Mouse (Mus musculus): ENCODE measurements around the gene Cnot3. TPM values are rescaled to one million over a fixed set of nuclear protein-coding genes. Genes with fewer than 3 reads are reported as not detected.
"Not testable (repeated sequence)": the region's sequence is repeated elsewhere in the genome, so short reads cannot be mapped to it uniquely, and the experiment has no call there.

Cnot3 gene
- polyA plus RNA-seq, 1 experiment: 112 TPM

- Histone ChIP-seq H3K4me1 (ENCODE audit: control insufficient read depth, insufficient read depth, low read length) (no peaks in the 10 kb centered on the region), H3K4me3 (replicated peaks; ENCODE audit: control insufficient read depth, low read depth, low read length) (peak overlapping the region; percentile 75), H3K27ac (ENCODE audit: control insufficient read depth, insufficient read depth, low read depth, low read length, poor library complexity) (peak overlapping the region; percentile 85)
- TF ChIP-seq CTCF (IDR thresholded peaks at IDR 0.05; ENCODE audit: control insufficient read depth, insufficient read depth, low read length): no peak
- TF ChIP-seq POLR2A (IDR thresholded peaks at IDR 0.05; ENCODE audit: borderline replicate concordance, control insufficient read depth, low read depth, low read length): peak; percentile 20; the same call in 1 of the 2 replicates
- WGBS: 3% methylated on average over 55 of the region's 55 CpGs
Measured at GRCm38 (mm10) chr7:3694076-3694948, 49.2 kb downstream of the Cnot3 start.

GRCm38 (mm10) chr7:3694949-3695305 lies 49.9 kb downstream of the Cnot3 start:
- peak overlapping the region; percentile 55 for H3K4me3 ChIP-seq (replicated peaks; ENCODE audit: control insufficient read depth, low read depth, low read length)
- not testable (repeated sequence) for H3K4me1 ChIP-seq (ENCODE audit: control insufficient read depth, insufficient read depth, low read length)
- 6% methylated on average over 9 of the region's 9 CpGs for WGBS
- peak overlapping the region; percentile 62 for H3K27ac ChIP-seq (ENCODE audit: control insufficient read depth, insufficient read depth, low read depth, low read length, poor library complexity)

- no peak for TF ChIP-seq POLR2A (IDR thresholded peaks at IDR 0.05; ENCODE audit: borderline replicate concordance, control insufficient read depth, low read depth, low read length)
- no peak for TF ChIP-seq CTCF (IDR thresholded peaks at IDR 0.05; ENCODE audit: control insufficient read depth, insufficient read depth, low read length)
- H3K4me1 ChIP-seq (ENCODE audit: control insufficient read depth, insufficient read depth, low read length): no peaks in the 10 kb centered on the region
- WGBS: 89% methylated on average over 6 of the region's 6 CpGs
Measured at GRCm38 (mm10) chr7:3698471-3698870, 53.4 kb downstream of the Cnot3 start.

GRCm38 (mm10) chr7:3703148-3703878 lies 58.2 kb downstream of the Cnot3 start:
- WGBS: 17% methylated on average over 6 of the region's 6 CpGs
- Histone ChIP-seq H3K4me1 (ENCODE audit: control insufficient read depth, insufficient read depth, low read length) (peaks cover 1% of the 10 kb centered on the region; the same call in 1 of the 2 replicates), H3K4me3 (replicated peaks; ENCODE audit: control insufficient read depth, low read depth, low read length) (peak overlapping the region; percentile 95), H3K27ac (ENCODE audit: control insufficient read depth, insufficient read depth, low read depth, low read length, poor library complexity) (peak overlapping the region; percentile 40)
- TF ChIP-seq POLR2A (IDR thresholded peaks at IDR 0.05; ENCODE audit: borderline replicate concordance, control insufficient read depth, low read depth, low read length) (no peak), CTCF (IDR thresholded peaks at IDR 0.05; ENCODE audit: control insufficient read depth, insufficient read depth, low read length) (no peak)

More at GRCm38 (mm10) chr7:3698471-3698870, 53.4 kb downstream of the Cnot3 start:
- H3K27ac ChIP-seq (ENCODE audit: control insufficient read depth, insufficient read depth, low read depth, low read length, poor library complexity): no peak overlapping the region
- no peak overlapping the region for H3K4me3 ChIP-seq (replicated peaks; ENCODE audit: control insufficient read depth, low read depth, low read length)

- Histone ChIP-seq H3K4me3 (replicated peaks; ENCODE audit: control insufficient read depth, low read depth, low read length) (peak within 1 kb of the TSS; percentile 95), H3K4me1 (ENCODE audit: control insufficient read depth, insufficient read depth, low read length) (peaks cover 2% of the 10 kb centered on the region; the same call in 1 of the 2 replicates), H3K27ac (ENCODE audit: control insufficient read depth, insufficient read depth, low read depth, low read length, poor library complexity) (peak within 1 kb of the TSS; percentile 85)
- TF ChIP-seq POLR2A (IDR thresholded peaks at IDR 0.05; ENCODE audit: borderline replicate concordance, control insufficient read depth, low read depth, low read length): peak; percentile 74
- TF ChIP-seq CTCF (IDR thresholded peaks at IDR 0.05; ENCODE audit: control insufficient read depth, insufficient read depth, low read length): no peak
- WGBS: 1% methylated on average over 42 of the region's 42 CpGs
Measured at GRCm38 (mm10) chr7:3703879-3704441, 58.9 kb downstream of the Cnot3 start, which contains the start of gene Rps9. Rps9 (plus strand) TSS chr7:3703993.

- H3K4me1 ChIP-seq (ENCODE audit: control insufficient read depth, insufficient read depth, low read length): peaks cover 3% of the 10 kb centered on the region; the same call in 1 of the 2 replicates
- H3K4me3 ChIP-seq (replicated peaks; ENCODE audit: control insufficient read depth, low read depth, low read length): peak overlapping the region; percentile 95
- no peak for TF ChIP-seq CTCF (IDR thresholded peaks at IDR 0.05; ENCODE audit: control insufficient read depth, insufficient read depth, low read length)
- no peak for TF ChIP-seq POLR2A (IDR thresholded peaks at IDR 0.05; ENCODE audit: borderline replicate concordance, control insufficient read depth, low read depth, low read length)
- peak overlapping the region; percentile 85 for H3K27ac ChIP-seq (ENCODE audit: control insufficient read depth, insufficient read depth, low read depth, low read length, poor library complexity)
- WGBS: under 1% methylated on average over 20 of the region's 20 CpGs
Measured at GRCm38 (mm10) chr7:3704475-3704874, 59.4 kb downstream of the Cnot3 start.

- peak overlapping the region; percentile 92 for H3K27ac ChIP-seq (ENCODE audit: control insufficient read depth, insufficient read depth, low read depth, low read length, poor library complexity)
- WGBS: 6% methylated on average over 7 of the region's 7 CpGs
- peak overlapping the region; percentile 68 for H3K4me3 ChIP-seq (replicated peaks; ENCODE audit: control insufficient read depth, low read depth, low read length)
- H3K4me1 ChIP-seq (ENCODE audit: control insufficient read depth, insufficient read depth, low read length): not testable (repeated sequence)
Measured at GRCm38 (mm10) chr7:3705461-3705860, 60.4 kb downstream of the Cnot3 start.

GRCm38 (mm10) chr7:3705911-3706310 lies 60.8 kb downstream of the Cnot3 start:
- TF ChIP-seq POLR2A (IDR thresholded peaks at IDR 0.05; ENCODE audit: borderline replicate concordance, control insufficient read depth, low read depth, low read length) (no peak), CTCF (IDR thresholded peaks at IDR 0.05; ENCODE audit: control insufficient read depth, insufficient read depth, low read length) (no peak)
- H3K4me3 ChIP-seq (replicated peaks; ENCODE audit: control insufficient read depth, low read depth, low read length): peak overlapping the region; percentile 68
- H3K4me1 ChIP-seq (ENCODE audit: control insufficient read depth, insufficient read depth, low read length): peaks cover 3% of the 10 kb centered on the region; the same call in 1 of the 2 replicates
- WGBS: 27% methylated on average over 6 of the region's 6 CpGs
- peak overlapping the region; percentile 92 for H3K27ac ChIP-seq (ENCODE audit: control insufficient read depth, insufficient read depth, low read depth, low read length, poor library complexity)

All from bone marrow, adult 2 months (tissue).